Mouse (Mus musculus): ENCODE results near the gene Itpkb. TPM values are rescaled to one million over a fixed set of nuclear protein-coding genes. Genes with fewer than 3 reads are reported as not detected.

Itpkb gene
- total and polyA plus RNA-seq, 3 experiments, result 14.6 to 17.8 (median 16.9) TPM

GRCm38 (mm10) chr1:180390746-180391574 is 60.7 kb downstream of the Itpkb start:
- peaks cover 46% of the 10 kb centered on the region for H3K4me1 ChIP-seq (ENCODE audit: insufficient read depth, low read depth, low read length)
- no peaks in the 10 kb centered on the region for H3K9me3 ChIP-seq (replicated peaks)
- DNase-seq (ENCODE audit: low spot score), result no peak
- no peak overlapping the region for H3K4me3 ChIP-seq (ENCODE audit: low read depth, low read length)
- ATAC-seq (ENCODE audit: extremely low read depth, insufficient number of reproducible peaks, low FRiP score, poor library complexity, severe bottlenecking), result no peak
- no peak for TF ChIP-seq CTCF (IDR thresholded peaks at IDR 0.05; ENCODE audit: low read depth, low read length)
- H3K36me3 ChIP-seq (replicated peaks), result peaks cover 53% of the 10 kb centered on the region
- no peaks in the 10 kb centered on the region for H3K27me3 ChIP-seq (ENCODE audit: insufficient read depth, low read length)

- H3K9me3 ChIP-seq (replicated peaks), result no peaks in the 10 kb centered on the region
- H3K36me3 ChIP-seq (replicated peaks), result peaks cover 54% of the 10 kb centered on the region
- H3K4me1 ChIP-seq (ENCODE audit: insufficient read depth, low read depth, low read length), result peaks cover 42% of the 10 kb centered on the region
- ATAC-seq (ENCODE audit: extremely low read depth, insufficient number of reproducible peaks, low FRiP score, poor library complexity, severe bottlenecking) (no peak), DNase-seq (ENCODE audit: low spot score) (no peak)
- no peaks in the 10 kb centered on the region for H3K27me3 ChIP-seq (ENCODE audit: insufficient read depth, low read length)
- TF ChIP-seq POLR2AphosphoS5 (IDR thresholded peaks at IDR 0.05; ENCODE audit: insufficient replicate concordance, low read depth, low read length), result no peak
- TF ChIP-seq TAL1 (conservative IDR thresholded peaks at IDR 0.05; ENCODE audit: low read depth, low read length), result no peak
- no peak for TF ChIP-seq CTCF (IDR thresholded peaks at IDR 0.05; ENCODE audit: low read depth, low read length)
- TF ChIP-seq GATA1 (IDR thresholded peaks at IDR 0.05; ENCODE audit: borderline replicate concordance, low read length), result no peak
- no peak for TF ChIP-seq GATA2 (IDR thresholded peaks at IDR 0.05; ENCODE audit: borderline replicate concordance, low read depth, low read length)
- no peak overlapping the region for H3K4me3 ChIP-seq (ENCODE audit: low read depth, low read length)
Observed at GRCm38 (mm10) chr1:180391575-180391945, 61.3 kb downstream of the Itpkb start.

GRCm38 (mm10) chr1:180392137-180392798 is 62.0 kb downstream of the Itpkb start:
- no peaks in the 10 kb centered on the region for H3K9me3 ChIP-seq (replicated peaks)
- no peak for TF ChIP-seq POLR2AphosphoS5 (IDR thresholded peaks at IDR 0.05; ENCODE audit: insufficient replicate concordance, low read depth, low read length)
- no peak for TF ChIP-seq GATA1 (IDR thresholded peaks at IDR 0.05; ENCODE audit: borderline replicate concordance, low read length)
- TF ChIP-seq CTCF (IDR thresholded peaks at IDR 0.05; ENCODE audit: low read depth, low read length), result no peak
- TF ChIP-seq TAL1 (conservative IDR thresholded peaks at IDR 0.05; ENCODE audit: low read depth, low read length), result no peak
- TF ChIP-seq GATA2 (IDR thresholded peaks at IDR 0.05; ENCODE audit: borderline replicate concordance, low read depth, low read length), result no peak
- no peak for DNase-seq (ENCODE audit: low spot score)
- H3K4me1 ChIP-seq (ENCODE audit: insufficient read depth, low read depth, low read length), result peaks cover 35% of the 10 kb centered on the region
- ATAC-seq (ENCODE audit: extremely low read depth, insufficient number of reproducible peaks, low FRiP score, poor library complexity, severe bottlenecking), result no peak
- no peak overlapping the region for H3K4me3 ChIP-seq (ENCODE audit: low read depth, low read length)
- no peaks in the 10 kb centered on the region for H3K27me3 ChIP-seq (ENCODE audit: insufficient read depth, low read length)
- H3K36me3 ChIP-seq (replicated peaks), result peaks cover 57% of the 10 kb centered on the region

- Histone ChIP-seq H3K9me3 (replicated peaks) (no peaks in the 10 kb centered on the region), H3K4me1 (ENCODE audit: insufficient read depth, low read depth, low read length) (peaks cover 27% of the 10 kb centered on the region), H3K27me3 (ENCODE audit: insufficient read depth, low read length) (no peaks in the 10 kb centered on the region), H3K4me3 (ENCODE audit: low read depth, low read length) (no peak overlapping the region; the same call in 1 of the 2 replicates), H3K36me3 (replicated peaks) (peaks cover 60% of the 10 kb centered on the region)
- no peak for DNase-seq (ENCODE audit: low spot score)
- TF ChIP-seq GATA2 (IDR thresholded peaks at IDR 0.05; ENCODE audit: borderline replicate concordance, low read depth, low read length) (no peak), CTCF (IDR thresholded peaks at IDR 0.05; ENCODE audit: low read depth, low read length) (no peak), TAL1 (conservative IDR thresholded peaks at IDR 0.05; ENCODE audit: low read depth, low read length) (no peak), POLR2AphosphoS5 (IDR thresholded peaks at IDR 0.05; ENCODE audit: insufficient replicate concordance, low read depth, low read length) (no peak), GATA1 (IDR thresholded peaks at IDR 0.05; ENCODE audit: borderline replicate concordance, low read length) (no peak)
- no peak for ATAC-seq (ENCODE audit: extremely low read depth, insufficient number of reproducible peaks, low FRiP score, poor library complexity, severe bottlenecking)
Observed at GRCm38 (mm10) chr1:180393017-180393797, 62.9 kb downstream of the Itpkb start.

GRCm38 (mm10) chr1:180393873-180394272 is 63.6 kb downstream of the Itpkb start:
- no peak for ATAC-seq (ENCODE audit: extremely low read depth, insufficient number of reproducible peaks, low FRiP score, poor library complexity, severe bottlenecking)

GRCm38 (mm10) chr1:180397734-180398133 is 67.4 kb downstream of the Itpkb start:
- Histone ChIP-seq H3K27me3 (ENCODE audit: insufficient read depth, low read length) (no peaks in the 10 kb centered on the region), H3K4me3 (ENCODE audit: low read depth, low read length) (no peak overlapping the region), H3K9me3 (replicated peaks) (no peaks in the 10 kb centered on the region), H3K4me1 (ENCODE audit: insufficient read depth, low read depth, low read length) (peaks cover 2% of the 10 kb centered on the region), H3K36me3 (replicated peaks) (peaks cover 44% of the 10 kb centered on the region)
- no peak for DNase-seq (ENCODE audit: low spot score)
- ATAC-seq (ENCODE audit: extremely low read depth, insufficient number of reproducible peaks, low FRiP score, poor library complexity, severe bottlenecking), result no peak
- TF ChIP-seq TAL1 (conservative IDR thresholded peaks at IDR 0.05; ENCODE audit: low read depth, low read length), result no peak
- TF ChIP-seq GATA1 (IDR thresholded peaks at IDR 0.05; ENCODE audit: borderline replicate concordance, low read length), result no peak
- TF ChIP-seq GATA2 (IDR thresholded peaks at IDR 0.05; ENCODE audit: borderline replicate concordance, low read depth, low read length), result no peak
- no peak for TF ChIP-seq POLR2AphosphoS5 (IDR thresholded peaks at IDR 0.05; ENCODE audit: insufficient replicate concordance, low read depth, low read length)
- TF ChIP-seq CTCF (IDR thresholded peaks at IDR 0.05; ENCODE audit: low read depth, low read length), result no peak

More at GRCm38 (mm10) chr1:180393873-180394272, 63.6 kb downstream of the Itpkb start:
- no peak for DNase-seq (ENCODE audit: low spot score)
- Histone ChIP-seq H3K4me1 (ENCODE audit: insufficient read depth, low read depth, low read length) (peaks cover 20% of the 10 kb centered on the region), H3K9me3 (replicated peaks) (no peaks in the 10 kb centered on the region), H3K36me3 (replicated peaks) (peaks cover 55% of the 10 kb centered on the region), H3K4me3 (ENCODE audit: low read depth, low read length) (no peak overlapping the region), H3K27me3 (ENCODE audit: insufficient read depth, low read length) (no peaks in the 10 kb centered on the region)
- no peak for TF ChIP-seq TAL1 (conservative IDR thresholded peaks at IDR 0.05; ENCODE audit: low read depth, low read length)
- TF ChIP-seq GATA1 (IDR thresholded peaks at IDR 0.05; ENCODE audit: borderline replicate concordance, low read length), result no peak
- TF ChIP-seq CTCF (IDR thresholded peaks at IDR 0.05; ENCODE audit: low read depth, low read length), result no peak
- TF ChIP-seq POLR2AphosphoS5 (IDR thresholded peaks at IDR 0.05; ENCODE audit: insufficient replicate concordance, low read depth, low read length), result no peak
- TF ChIP-seq GATA2 (IDR thresholded peaks at IDR 0.05; ENCODE audit: borderline replicate concordance, low read depth, low read length), result no peak

All from G1E (cell line).